Mouse (Mus musculus): ENCODE data around the gene Tyro3.

The Tyro3 gene

DNA sequence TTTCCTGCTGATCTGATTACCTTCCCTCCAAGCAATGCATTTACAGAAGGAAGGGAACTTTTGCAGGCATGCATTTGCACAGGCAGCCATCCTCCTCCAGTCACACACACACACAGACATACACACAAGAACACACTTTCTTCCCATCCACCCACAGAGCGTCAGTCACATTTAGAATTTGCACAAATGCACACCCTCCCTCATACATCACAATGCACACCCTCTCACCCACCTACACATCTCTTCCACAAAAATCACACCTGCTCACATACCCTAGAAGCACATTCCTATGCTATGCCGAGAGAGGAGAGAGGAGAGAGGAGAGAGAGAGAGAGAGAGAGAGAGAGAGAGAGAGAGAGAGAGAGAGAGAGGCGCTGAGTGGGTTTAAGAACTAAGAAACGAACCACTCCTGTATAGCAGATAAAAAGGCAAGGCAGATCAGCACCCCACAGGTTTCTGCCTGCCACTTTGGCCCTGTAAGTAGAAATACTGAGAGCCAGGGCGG, at the start of gene Tyro3:
TSS of gene Tyro3 (plus strand) at position 455 of the 505 bp plus-strand sequence.
- no peak for DNase-seq (ENCODE audit: low read depth)

DNA sequence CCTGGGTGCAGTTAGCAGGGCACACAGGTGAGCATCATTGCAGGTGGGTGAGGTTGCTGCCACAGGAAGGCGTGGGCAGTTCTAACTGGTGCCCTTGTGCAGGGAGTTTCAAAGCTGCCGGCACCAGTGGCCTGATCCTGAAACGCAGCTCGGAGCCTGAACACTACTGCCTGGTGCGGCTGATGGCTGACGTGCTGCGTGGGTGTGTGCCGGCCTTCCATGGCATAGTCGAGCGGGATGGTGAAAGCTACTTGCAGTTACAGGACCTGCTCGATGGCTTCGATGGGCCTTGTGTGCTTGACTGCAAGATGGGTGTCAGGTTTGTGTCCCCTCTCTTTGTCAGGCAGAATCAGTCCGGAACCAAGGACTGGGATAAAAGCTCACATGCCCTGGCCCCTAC, 48.3 kb upstream of the Tyro3 start:
- DNase-seq (ENCODE audit: low read depth) = no peak

DNA sequence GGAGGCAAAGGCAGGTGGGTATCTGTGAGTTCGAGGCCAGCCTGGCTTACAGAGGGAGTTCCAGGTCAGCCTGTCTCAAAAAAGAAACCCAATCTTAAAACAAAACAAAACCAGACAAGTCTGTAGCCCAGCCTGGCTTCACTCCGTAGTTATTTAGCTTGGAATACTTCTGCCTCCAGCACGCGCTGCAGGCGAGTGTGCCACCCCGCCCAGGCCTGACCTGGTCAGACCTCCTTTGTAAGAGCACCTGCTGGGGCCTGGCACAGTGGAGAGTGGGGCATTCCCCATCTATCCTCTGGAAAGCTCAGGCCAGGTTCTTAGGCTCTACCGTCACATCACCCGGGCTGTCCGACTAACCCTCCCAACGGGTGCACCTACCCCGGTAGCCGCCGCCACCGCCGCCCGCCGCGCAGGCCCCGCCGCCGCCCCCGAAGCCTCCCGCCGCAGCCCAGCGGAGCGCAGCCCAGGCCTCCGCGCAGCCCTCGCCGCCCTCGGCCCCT, 39.9 kb upstream of the Tyro3 start:
- DNase-seq (ENCODE audit: low read depth) = no peak

DNA sequence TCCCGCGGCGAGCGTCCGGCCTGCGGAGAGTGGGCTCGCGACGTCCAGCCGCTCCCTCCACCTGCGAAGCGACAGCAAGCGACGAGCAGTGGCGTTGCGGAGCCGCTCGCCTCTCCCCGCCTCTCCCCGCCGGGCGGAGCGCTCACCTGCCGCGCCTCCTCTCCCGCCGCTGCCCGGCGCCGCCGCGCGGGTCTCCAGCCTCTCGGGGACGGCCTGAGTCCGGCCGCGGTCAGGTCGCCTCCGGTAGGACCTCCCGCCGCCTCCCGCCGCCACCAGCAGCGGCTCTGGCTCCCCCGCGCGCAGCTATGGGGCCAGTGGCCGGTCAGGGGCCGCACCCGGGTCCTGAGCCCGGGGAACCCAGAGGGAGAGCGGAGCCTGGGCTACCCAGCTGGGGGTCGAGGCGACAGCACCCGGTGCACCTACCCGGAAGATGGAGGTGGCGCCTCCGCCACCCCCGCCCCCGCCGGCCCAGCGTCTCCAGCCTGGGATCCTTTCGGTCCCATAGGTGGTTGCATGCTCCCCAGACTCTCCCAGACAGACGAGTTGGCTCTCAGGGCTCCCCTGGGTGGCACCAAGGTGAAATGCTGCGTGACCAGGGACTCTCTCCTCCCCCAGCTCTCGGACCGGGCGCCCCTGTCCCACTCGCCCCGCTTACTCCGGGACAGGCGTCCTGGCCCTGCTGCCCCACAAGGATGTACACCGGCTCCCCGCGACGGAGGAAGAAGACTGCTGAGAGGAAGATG, 39.3 kb upstream of the Tyro3 start:
- DNase-seq (ENCODE audit: low read depth) = no peak

GRCm38 (mm10) chr2:119758844-119759835, 38.4 kb upstream of the Tyro3 start:
- DNase-seq (ENCODE audit: low read depth) = no peak

- peak; percentile 60 for DNase-seq (ENCODE audit: low read depth)
Observed at GRCm38 (mm10) chr2:119760251-119760650, 37.3 kb upstream of the Tyro3 start, which contains the start of gene Ltk. Ltk (minus strand) TSS chr2:119760431.

DNA sequence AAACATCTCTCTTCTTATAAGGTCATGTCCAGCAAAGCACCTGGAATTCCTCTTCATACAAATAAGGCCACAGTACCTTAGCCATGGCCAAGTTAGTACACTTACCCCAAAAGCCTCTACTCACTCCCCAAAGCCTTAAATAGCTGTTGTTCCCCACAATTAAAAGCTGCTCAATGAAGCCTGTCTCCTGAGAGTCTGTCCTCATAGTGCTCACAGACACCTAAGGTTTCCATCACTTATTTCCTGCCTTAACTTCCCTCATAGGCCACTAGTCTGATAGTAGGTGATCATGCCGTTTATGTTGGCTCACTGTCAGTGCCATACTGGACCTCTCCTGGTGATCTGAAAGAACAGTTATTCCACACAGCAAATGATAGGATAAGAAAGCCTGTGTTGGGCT, 35.3 kb upstream of the Tyro3 start:
- no peak for DNase-seq (ENCODE audit: low read depth)

DNA sequence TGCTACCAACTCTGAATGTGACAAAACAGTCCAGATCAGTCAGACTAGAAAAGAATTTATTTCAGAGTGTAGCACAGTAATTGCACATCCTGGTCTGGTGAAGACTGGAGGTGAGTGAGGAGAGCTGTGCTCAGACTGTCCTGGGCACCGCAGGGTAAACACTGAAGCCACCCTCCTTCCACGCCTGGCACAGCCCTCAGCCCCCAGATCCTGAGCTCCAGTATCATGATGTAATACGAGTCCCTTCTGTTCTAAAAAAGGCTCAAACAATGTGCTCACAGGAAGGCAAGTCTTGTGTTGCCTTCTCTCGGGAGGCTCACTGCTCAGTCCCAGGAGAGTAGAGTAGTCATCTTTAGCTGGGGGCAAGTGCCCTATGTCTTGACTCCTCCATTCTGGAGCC, 33.6 kb upstream of the Tyro3 start:
- no peak for DNase-seq (ENCODE audit: low read depth)

- peak; percentile 30 for DNase-seq (ENCODE audit: low read depth)
Observed at GRCm38 (mm10) chr2:119767246-119767645, 30.3 kb upstream of the Tyro3 start.

GRCm38 (mm10) chr2:119787206-119787883, 10.2 kb upstream of the Tyro3 start, which contains the start of gene Rpap1:
Rpap1 (minus strand) TSS chr2:119787537.
- peak; percentile 79 for DNase-seq (ENCODE audit: low read depth)

DNA sequence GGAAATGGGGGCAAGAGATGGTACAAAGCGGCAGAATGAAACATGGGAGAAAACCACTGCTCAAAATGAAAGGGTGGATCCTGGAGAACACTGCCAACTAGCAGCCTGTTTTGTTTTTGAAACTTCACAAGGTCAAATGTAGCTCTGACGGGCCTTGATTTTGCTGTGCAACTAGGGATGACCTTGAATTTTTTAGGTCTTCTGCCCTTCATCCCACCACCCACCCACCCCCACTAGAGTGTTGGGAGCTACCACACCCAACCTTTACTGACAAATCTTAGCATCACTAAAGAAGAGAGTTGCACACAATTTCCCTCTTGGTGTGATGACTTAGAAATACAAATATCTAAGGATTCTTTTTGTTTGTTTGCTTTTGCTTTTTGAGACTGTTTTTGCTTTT, 7.5 kb upstream of the Tyro3 start:
- no peak for DNase-seq (ENCODE audit: low read depth)

- peak; percentile 70 for DNase-seq (ENCODE audit: low read depth)
Observed at GRCm38 (mm10) chr2:119798246-119798927, 854 bp downstream of the Tyro3 start.

DNA sequence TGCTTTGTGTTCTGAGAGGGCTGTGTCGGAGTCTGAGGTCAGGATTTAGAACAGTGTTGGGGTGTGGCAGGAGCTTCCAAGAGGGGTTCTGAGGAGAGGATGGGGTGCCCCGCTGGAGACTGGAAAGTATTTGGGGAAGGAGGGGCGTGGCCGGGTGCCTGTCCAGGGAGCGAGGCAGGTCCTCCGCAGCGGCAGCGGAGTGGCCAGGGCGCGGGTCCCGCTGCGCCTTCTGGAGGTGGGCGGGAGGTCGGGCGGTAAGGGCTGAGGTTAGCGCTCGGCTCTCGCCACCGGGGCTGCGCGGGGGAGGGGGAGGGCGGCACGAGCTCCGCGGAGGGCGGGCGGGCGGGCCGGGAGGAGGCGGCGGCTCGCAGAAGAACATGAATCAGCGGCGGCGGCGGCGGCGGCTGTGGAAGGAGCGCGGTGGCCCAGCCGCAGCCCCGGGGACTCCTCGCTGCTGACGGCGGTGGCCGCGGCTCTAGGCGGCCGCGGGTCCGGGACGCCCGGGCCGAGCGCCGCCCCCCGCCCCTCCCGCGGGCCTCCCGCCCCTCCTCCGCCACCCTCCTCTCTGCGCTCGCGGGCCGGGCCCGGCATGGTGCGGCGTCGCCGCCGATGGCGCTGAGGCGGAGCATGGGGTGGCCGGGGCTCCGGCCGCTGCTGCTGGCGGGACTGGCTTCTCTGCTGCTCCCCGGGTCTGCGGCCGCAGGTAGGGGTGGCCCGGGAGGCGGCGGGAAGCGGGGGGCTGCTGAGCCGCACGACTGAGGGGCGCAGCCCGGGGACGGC, 1.8 kb downstream of the Tyro3 start:
- DNase-seq (ENCODE audit: low read depth) = peak; percentile 29

- DNase-seq (ENCODE audit: low read depth) = peak; percentile 49
Observed at GRCm38 (mm10) chr2:119799961-119800550, 2.5 kb downstream of the Tyro3 start.

GRCm38 (mm10) chr2:119800876-119801846, 3.6 kb downstream of the Tyro3 start:
- DNase-seq (ENCODE audit: low read depth) = peak; percentile 41

GRCm38 (mm10) chr2:119802767-119803617, 5.5 kb downstream of the Tyro3 start:
- no peak for DNase-seq (ENCODE audit: low read depth)

- no peak for DNase-seq (ENCODE audit: low read depth)
Observed at GRCm38 (mm10) chr2:119803618-119804274, 6.2 kb downstream of the Tyro3 start.
